Mouse (Mus musculus): Measurements from ENCODE around the gene Txndc2.

Txndc2 gene

DNA sequence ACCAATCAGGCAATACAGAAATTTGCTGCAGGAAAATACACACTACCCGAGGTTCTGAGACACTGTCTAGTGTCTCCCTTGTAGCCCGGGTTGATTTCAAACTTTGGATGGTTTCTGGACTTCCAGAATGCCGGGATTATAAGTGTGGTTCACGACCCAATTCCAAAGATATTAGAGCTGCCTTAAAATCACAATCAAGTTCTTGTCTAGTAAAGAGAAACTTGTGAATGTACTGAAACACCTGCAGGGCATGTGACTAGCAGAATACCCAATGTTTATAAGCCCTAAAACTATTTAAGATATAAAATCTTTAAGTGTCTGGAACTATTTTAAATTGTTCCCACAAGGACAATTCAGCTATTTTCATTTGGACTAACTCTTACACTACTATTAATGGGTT lies 30.2 kb downstream of the Txndc2 start:
- no peak for DNase-seq

DNA sequence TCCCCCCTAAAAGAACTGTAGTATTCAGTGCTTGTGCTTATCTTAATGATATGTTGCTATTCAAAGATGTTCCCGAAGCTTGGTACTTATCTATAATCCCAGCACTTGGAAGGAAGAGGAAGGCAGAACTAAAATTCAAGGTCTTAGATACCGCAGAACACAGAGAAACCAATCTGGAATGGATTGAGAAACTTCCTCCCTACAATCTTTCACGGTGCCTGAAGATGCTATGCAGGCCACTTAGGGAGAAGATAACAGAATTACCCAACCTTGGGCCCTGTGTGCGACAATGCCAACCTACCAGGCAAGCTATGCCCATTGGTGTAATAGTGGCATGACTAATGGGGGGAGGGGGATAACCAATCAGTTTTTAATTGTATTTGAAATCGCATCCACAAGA lies 33.2 kb downstream of the Txndc2 start:
- no peak for DNase-seq

DNA sequence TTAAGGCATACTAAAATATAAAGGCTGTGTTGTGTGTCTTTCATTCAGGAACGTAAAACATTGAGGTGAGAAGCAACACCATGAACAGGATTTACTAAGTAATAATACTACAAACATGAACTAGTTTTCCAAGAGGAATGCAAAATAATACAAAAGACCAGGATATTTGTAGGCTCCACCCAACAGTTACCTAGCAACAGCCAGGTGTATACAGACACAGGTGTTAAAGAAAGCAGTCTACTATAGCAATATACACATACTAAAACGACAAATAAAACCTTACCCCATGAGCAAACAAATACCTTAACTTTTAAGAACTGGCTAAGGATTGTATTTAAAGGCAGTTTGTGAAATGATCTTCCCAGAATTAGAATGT lies 33.7 kb downstream of the Txndc2 start:
- DNase-seq, result no peak

DNA sequence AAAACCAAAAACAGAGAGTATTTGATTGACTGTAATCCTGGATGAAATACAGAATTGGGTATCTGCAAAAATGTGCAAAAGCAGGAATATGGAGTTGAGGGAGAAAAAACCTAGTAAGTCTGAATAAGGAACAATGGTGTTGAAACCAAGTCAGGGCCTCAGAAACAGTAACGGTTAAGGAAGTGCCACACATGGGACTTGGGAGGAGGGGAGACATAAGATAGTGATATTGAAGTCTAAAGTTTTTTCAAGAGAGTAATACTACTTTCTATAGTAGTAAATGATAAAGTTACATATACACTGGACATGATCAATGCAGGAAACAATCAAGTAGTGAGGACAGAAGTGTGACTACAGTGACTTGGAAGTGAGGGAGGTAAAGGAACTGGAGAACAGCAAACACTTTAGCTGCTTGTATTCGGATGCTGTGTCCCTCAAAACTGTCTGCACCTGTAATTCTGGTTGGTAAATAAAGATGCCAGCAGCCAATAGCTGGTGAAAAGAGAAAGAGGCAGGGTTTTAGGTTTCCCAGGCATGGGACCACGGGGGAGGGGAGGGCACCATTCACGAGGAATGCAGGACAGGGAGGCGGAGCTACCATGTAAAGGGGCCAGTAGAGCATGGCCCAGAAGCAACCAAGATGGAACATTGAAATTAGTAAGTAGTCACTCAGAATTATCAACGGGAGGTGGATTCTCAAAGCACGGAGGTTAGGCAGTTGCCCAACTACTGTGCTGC lies 34.2 kb downstream of the Txndc2 start:
- DNase-seq, result no peak

DNA sequence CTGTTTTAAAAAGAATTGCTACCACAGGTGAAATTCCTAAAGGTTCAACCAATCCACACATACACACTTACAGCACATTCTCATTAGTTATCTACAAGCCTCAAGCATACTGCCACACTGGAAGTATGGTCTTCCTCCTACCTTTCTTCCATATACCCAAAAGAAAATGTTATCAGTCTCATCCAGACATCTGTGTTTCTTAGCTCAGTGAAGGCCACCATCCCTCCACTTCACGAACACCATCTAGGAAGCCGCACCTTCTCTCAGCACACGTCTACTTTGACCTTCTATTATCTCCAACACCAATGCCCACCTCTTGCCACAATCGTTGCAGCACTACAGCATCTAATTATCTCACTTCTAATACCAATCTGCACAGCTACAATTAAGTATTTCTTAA lies 36.0 kb downstream of the Txndc2 start:
- no peak for DNase-seq

DNA sequence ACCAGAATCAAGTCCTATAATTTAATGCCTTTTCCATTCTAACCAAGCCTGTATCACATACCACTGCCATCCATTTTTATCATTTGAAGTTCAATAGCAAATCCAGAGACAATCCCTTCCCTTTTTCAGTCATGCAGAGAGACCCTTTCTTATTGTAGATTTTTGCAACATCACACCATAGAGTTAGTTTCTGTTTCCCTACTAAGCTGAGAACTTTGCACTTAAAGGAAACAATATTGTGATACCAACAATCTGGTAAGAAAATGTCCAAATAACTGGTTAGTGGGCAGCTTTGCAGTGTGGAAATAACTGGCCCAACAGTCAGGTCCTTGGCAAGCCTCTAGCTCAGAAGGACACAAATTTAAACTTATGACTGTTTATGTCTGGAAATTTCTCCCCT lies 37.1 kb downstream of the Txndc2 start:
- DNase-seq, result no peak

DNA sequence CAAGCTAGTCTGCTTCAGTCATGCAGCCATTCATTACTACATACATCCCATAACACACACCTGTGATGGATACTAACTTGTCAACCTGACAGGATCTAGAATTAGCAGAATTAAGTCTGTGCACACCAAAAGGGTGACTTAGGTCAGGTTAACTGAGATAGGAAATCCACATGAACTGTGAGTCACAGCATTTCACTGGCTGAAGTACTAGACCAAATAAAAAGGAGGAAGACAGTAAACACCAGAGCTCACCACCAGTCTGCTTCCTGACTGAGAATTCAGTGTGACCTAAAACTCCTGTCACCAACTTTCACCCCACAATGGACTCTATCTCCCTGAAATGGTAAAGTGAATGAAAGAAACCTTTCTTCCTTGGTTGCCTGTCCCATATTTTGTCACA lies 37.7 kb downstream of the Txndc2 start:
- no peak for DNase-seq

DNA sequence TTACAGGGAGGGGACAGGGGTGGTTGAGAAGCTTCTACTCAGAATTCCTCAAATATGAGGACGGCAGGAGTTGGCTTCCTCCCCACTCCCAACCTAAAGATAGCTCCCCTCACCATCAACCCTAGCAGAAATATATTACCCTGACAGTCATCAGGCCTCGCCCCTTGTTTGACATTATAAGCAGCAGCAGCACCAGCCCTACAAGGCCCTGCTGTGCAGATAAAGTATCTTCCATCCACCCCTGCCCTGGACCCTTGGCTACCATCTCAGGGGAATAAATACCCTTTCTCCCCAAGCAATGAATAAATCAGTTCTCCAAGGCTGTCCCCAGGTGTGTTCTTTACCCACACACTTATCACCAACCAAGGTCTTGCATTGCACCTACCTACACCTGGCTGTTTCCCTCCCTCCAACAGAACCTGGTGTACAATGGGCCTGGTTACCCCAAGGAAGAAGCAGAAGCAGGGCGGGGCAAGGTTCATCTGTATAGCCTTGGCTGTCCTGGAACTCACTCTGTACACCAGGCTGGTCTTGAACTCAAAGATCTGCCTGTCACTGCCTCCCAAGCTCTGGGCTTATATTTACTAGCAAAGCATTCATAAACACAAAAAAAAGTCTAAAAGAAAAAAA lies 44.0 kb downstream of the Txndc2 start:
- no peak for DNase-seq

DNA sequence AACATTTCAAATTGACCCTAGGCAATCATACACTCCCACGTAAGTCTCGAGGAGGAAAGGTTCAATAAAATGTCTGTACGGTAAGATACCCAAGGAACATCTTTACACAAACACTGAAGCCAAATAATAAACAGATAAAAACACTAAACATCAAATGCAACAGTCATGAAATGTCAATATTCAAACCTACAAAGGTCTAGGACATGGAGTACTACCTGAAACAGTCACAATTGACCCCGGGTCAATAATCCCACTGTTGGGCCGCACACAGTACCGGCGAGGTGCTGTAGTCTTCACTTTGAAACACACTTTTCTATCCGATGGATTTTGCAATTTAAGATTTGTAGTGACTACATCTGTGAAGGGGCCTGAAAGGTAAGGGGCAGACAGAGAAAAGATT lies 47.3 kb downstream of the Txndc2 start:
- DNase-seq, result no peak
